Mouse (Mus musculus): ENCODE data around the gene Lrrfip2.

The Lrrfip2 gene

GRCm38 (mm10) chr9:111117794-111118251 is 431 bp downstream of the Lrrfip2 start:
- peak; percentile 53 to 69 for DNase-seq (ENCODE audit: low read depth in 2 of 2, low spot score in 2 of 2)

- peak; percentile 14 to 15 for DNase-seq (ENCODE audit: low read depth in 2 of 2, low spot score in 2 of 2)
These were observed 979 bp downstream of the Lrrfip2 start for GRCm38 (mm10) chr9:111118252-111118890.

GRCm38 (mm10) chr9:111118891-111119441 is 1.6 kb downstream of the Lrrfip2 start:
- no peak for DNase-seq (ENCODE audit: low read depth in 2 of 2, low spot score in 2 of 2)

- no peak for DNase-seq (ENCODE audit: low read depth in 2 of 2, low spot score in 2 of 2)
These were observed 5.1 kb downstream of the Lrrfip2 start for GRCm38 (mm10) chr9:111122446-111122845.

GRCm38 (mm10) chr9:111123336-111123735 is 5.9 kb downstream of the Lrrfip2 start:
- no peak for DNase-seq (ENCODE audit: low read depth in 2 of 2, low spot score in 2 of 2)

- no peak for DNase-seq (ENCODE audit: low read depth in 2 of 2, low spot score in 2 of 2)
These were observed 7.0 kb downstream of the Lrrfip2 start for GRCm38 (mm10) chr9:111124440-111124839.

- no peak for DNase-seq (ENCODE audit: low read depth in 2 of 2, low spot score in 2 of 2)
These were observed 9.3 kb downstream of the Lrrfip2 start for GRCm38 (mm10) chr9:111126735-111127134.

GRCm38 (mm10) chr9:111127749-111128148 is 10.4 kb downstream of the Lrrfip2 start:
- no peak for DNase-seq (ENCODE audit: low read depth in 2 of 2, low spot score in 2 of 2)

- no peak for DNase-seq (ENCODE audit: low read depth in 2 of 2, low spot score in 2 of 2)
These were observed 12.7 kb downstream of the Lrrfip2 start for GRCm38 (mm10) chr9:111130126-111130525.

- no peak for DNase-seq (ENCODE audit: low read depth in 2 of 2, low spot score in 2 of 2)
These were observed 20.8 kb downstream of the Lrrfip2 start for GRCm38 (mm10) chr9:111138161-111138560.

- no peak for DNase-seq (ENCODE audit: low read depth in 2 of 2, low spot score in 2 of 2)
These were observed 25.3 kb downstream of the Lrrfip2 start for GRCm38 (mm10) chr9:111142721-111143120.

- DNase-seq (ENCODE audit: low read depth in 2 of 2, low spot score in 2 of 2) = no peak
These were observed 26.0 kb downstream of the Lrrfip2 start for GRCm38 (mm10) chr9:111143387-111143786.

- no peak for DNase-seq (ENCODE audit: low read depth in 2 of 2, low spot score in 2 of 2)
These were observed 27.3 kb downstream of the Lrrfip2 start for GRCm38 (mm10) chr9:111144711-111145110.

- DNase-seq (ENCODE audit: low read depth in 2 of 2, low spot score in 2 of 2) = no peak
These were observed 28.3 kb downstream of the Lrrfip2 start for GRCm38 (mm10) chr9:111145497-111146190.

- no peak for DNase-seq (ENCODE audit: low read depth in 2 of 2, low spot score in 2 of 2)
These were observed 28.9 kb downstream of the Lrrfip2 start for GRCm38 (mm10) chr9:111146216-111146798.

GRCm38 (mm10) chr9:111148006-111148405 is 30.6 kb downstream of the Lrrfip2 start:
- no peak for DNase-seq (ENCODE audit: low read depth in 2 of 2, low spot score in 2 of 2)

GRCm38 (mm10) chr9:111148414-111148813 is 31.0 kb downstream of the Lrrfip2 start:
- DNase-seq (ENCODE audit: low read depth in 2 of 2, low spot score in 2 of 2) = no peak

- DNase-seq (ENCODE audit: low read depth in 2 of 2, low spot score in 2 of 2) = no peak
These were observed 32.0 kb downstream of the Lrrfip2 start for GRCm38 (mm10) chr9:111149188-111149945.

GRCm38 (mm10) chr9:111152314-111152897 is 35.0 kb downstream of the Lrrfip2 start:
- DNase-seq (ENCODE audit: low read depth in 2 of 2, low spot score in 2 of 2) = no peak

GRCm38 (mm10) chr9:111153026-111153425 is 35.6 kb downstream of the Lrrfip2 start:
- DNase-seq (ENCODE audit: low read depth in 2 of 2, low spot score in 2 of 2) = no peak

All from CD8-positive naive resting alpha-beta T cell, adult 2 months (primary cell).